Mouse (Mus musculus): Measurements from ENCODE around the gene Hpcal4. TPM values are rescaled to one million over a fixed set of nuclear protein-coding genes. Genes with fewer than 3 reads are reported as not detected.

Hpcal4 gene
- polyA plus RNA-seq, 1 experiment from 2014 or later: 4.5 TPM

- Histone ChIP-seq H3K4me2 (replicated peaks) (no peak overlapping the region), H3K4me3 (replicated peaks) (no peak overlapping the region), H3K27ac (no peak overlapping the region), H3K9me3 (no peaks in the 10 kb centered on the region), H3K36me3 (no peaks in the 10 kb centered on the region), H3K27me3 (replicated peaks) (no peaks in the 10 kb centered on the region), H3K9ac (no peak overlapping the region), H3K4me1 (replicated peaks) (peaks cover 5% of the 10 kb centered on the region)
- WGBS: 57% methylated on average over 15 of the region's 15 CpGs
- no peak for ATAC-seq
These were observed 18.9 kb upstream of the Hpcal4 start for GRCm38 (mm10) chr4:123164157-123164556.

- no peak for ATAC-seq
- Histone ChIP-seq H3K36me3 (no peaks in the 10 kb centered on the region), H3K27me3 (replicated peaks) (0 out of 2 replicates have a peak, but pooled peaks cover 5% of the 10 kb centered on the region)
These were observed 11.2 kb upstream of the Hpcal4 start for GRCm38 (mm10) chr4:123171811-123172210.

GRCm38 (mm10) chr4:123183239-123184056 lies 421 bp downstream of the Hpcal4 start:
- ATAC-seq: peak; percentile 93
- H3K9me3 ChIP-seq: no peaks in the 10 kb centered on the region
- peaks cover 41% of the 10 kb centered on the region for H3K27me3 ChIP-seq (replicated peaks)

More at GRCm38 (mm10) chr4:123171811-123172210, 11.2 kb upstream of the Hpcal4 start:
- H3K9me3 ChIP-seq: no peaks in the 10 kb centered on the region
- no peak overlapping the region for H3K9ac ChIP-seq
- H3K4me1 ChIP-seq (replicated peaks): no peaks in the 10 kb centered on the region
- H3K4me2 ChIP-seq (replicated peaks): no peak overlapping the region
- no peak overlapping the region for H3K27ac ChIP-seq
- H3K4me3 ChIP-seq (replicated peaks): no peak overlapping the region

GRCm38 (mm10) chr4:123184816-123185215 lies 1.8 kb downstream of the Hpcal4 start:
- no peaks in the 10 kb centered on the region for H3K9me3 ChIP-seq
- H3K9ac ChIP-seq: no peak overlapping the region
- H3K4me1 ChIP-seq (replicated peaks): peaks cover 12% of the 10 kb centered on the region
- peaks cover 41% of the 10 kb centered on the region for H3K27me3 ChIP-seq (replicated peaks)
- H3K4me3 ChIP-seq (replicated peaks): no peak overlapping the region
- ATAC-seq: no peak
- H3K4me2 ChIP-seq (replicated peaks): no peak overlapping the region
- no peaks in the 10 kb centered on the region for H3K36me3 ChIP-seq
- no peak overlapping the region for H3K27ac ChIP-seq
- 57% methylated on average over 3 of the region's 3 CpGs for WGBS

More at GRCm38 (mm10) chr4:123183239-123184056, 421 bp downstream of the Hpcal4 start:
- Histone ChIP-seq H3K9ac (peak overlapping the region; percentile 1; the same call in 1 of the 2 replicates), H3K4me2 (replicated peaks) (peak overlapping the region; percentile 79), H3K4me3 (replicated peaks) (peak overlapping the region; percentile 42), H3K36me3 (no peaks in the 10 kb centered on the region), H3K27ac (no peak overlapping the region), H3K4me1 (replicated peaks) (peaks cover 12% of the 10 kb centered on the region)
- WGBS: 9% methylated on average over 44 of the region's 44 CpGs

GRCm38 (mm10) chr4:123192336-123192735 lies 9.3 kb downstream of the Hpcal4 start:
- H3K27ac ChIP-seq: no peak overlapping the region
- H3K4me1 ChIP-seq (replicated peaks): no peaks in the 10 kb centered on the region
- 81% methylated on average over 11 of the region's 11 CpGs for WGBS
- no peak overlapping the region for H3K4me2 ChIP-seq (replicated peaks)
- no peaks in the 10 kb centered on the region for H3K36me3 ChIP-seq
- no peaks in the 10 kb centered on the region for H3K9me3 ChIP-seq
- no peaks in the 10 kb centered on the region; the same call in 1 of the 2 replicates for H3K27me3 ChIP-seq (replicated peaks)
- no peak overlapping the region for H3K4me3 ChIP-seq (replicated peaks)
- ATAC-seq: no peak
- no peak overlapping the region for H3K9ac ChIP-seq

GRCm38 (mm10) chr4:123193791-123194190 lies 10.8 kb downstream of the Hpcal4 start:
- Histone ChIP-seq H3K9ac (no peak overlapping the region), H3K9me3 (no peaks in the 10 kb centered on the region), H3K4me2 (replicated peaks) (no peak overlapping the region), H3K36me3 (no peaks in the 10 kb centered on the region), H3K4me3 (replicated peaks) (no peak overlapping the region), H3K27ac (no peak overlapping the region), H3K27me3 (replicated peaks) (0 out of 2 replicates have a peak, but pooled peaks cover 2% of the 10 kb centered on the region), H3K4me1 (replicated peaks) (no peaks in the 10 kb centered on the region)
- ATAC-seq: no peak
- WGBS: 83% methylated on average over 11 of the region's 11 CpGs

- ATAC-seq: no peak
- 57% methylated on average over 6 of the region's 6 CpGs for WGBS
- H3K9ac ChIP-seq: no peak overlapping the region
These were observed 13.7 kb downstream of the Hpcal4 start for GRCm38 (mm10) chr4:123196695-123197094.

GRCm38 (mm10) chr4:123200771-123201185 lies 17.8 kb downstream of the Hpcal4 start:
- Histone ChIP-seq H3K27ac (no peak overlapping the region), H3K9me3 (no peaks in the 10 kb centered on the region), H3K4me3 (replicated peaks) (peak overlapping the region; percentile 38), H3K27me3 (replicated peaks) (peaks cover 28% of the 10 kb centered on the region), H3K4me1 (replicated peaks) (peaks cover 10% of the 10 kb centered on the region), H3K9ac (no peak overlapping the region), H3K4me2 (replicated peaks) (peak overlapping the region; percentile 85), H3K36me3 (no peaks in the 10 kb centered on the region)
- 4% methylated on average over 15 of the region's 15 CpGs for WGBS
- peak; percentile 86 for ATAC-seq

More at GRCm38 (mm10) chr4:123196695-123197094, 13.7 kb downstream of the Hpcal4 start:
- no peaks in the 10 kb centered on the region for H3K9me3 ChIP-seq
- no peak overlapping the region for H3K27ac ChIP-seq
- no peak overlapping the region for H3K4me3 ChIP-seq (replicated peaks)
- peaks cover 6% of the 10 kb centered on the region for H3K4me1 ChIP-seq (replicated peaks)
- peaks cover 14% of the 10 kb centered on the region for H3K27me3 ChIP-seq (replicated peaks)
- no peak overlapping the region for H3K4me2 ChIP-seq (replicated peaks)
- no peaks in the 10 kb centered on the region for H3K36me3 ChIP-seq

GRCm38 (mm10) chr4:123201186-123202093 lies 18.4 kb downstream of the Hpcal4 start, which contains the start of gene Nt5c1a:
TSS of gene Nt5c1a (plus strand) at chr4:123201504.
- H3K4me2 ChIP-seq (replicated peaks): peak within 1 kb of the TSS; percentile 85
- peak within 1 kb of the TSS; percentile 33; the same call in 1 of the 2 replicates for H3K9ac ChIP-seq
- H3K27me3 ChIP-seq (replicated peaks): peaks cover 28% of the 10 kb centered on the region
- no peaks in the 10 kb centered on the region for H3K9me3 ChIP-seq
- peak; percentile 58 for ATAC-seq
- H3K4me1 ChIP-seq (replicated peaks): peaks cover 10% of the 10 kb centered on the region
- H3K27ac ChIP-seq: no peak within 1 kb of the TSS
- H3K36me3 ChIP-seq: no peaks in the 10 kb centered on the region
- WGBS: 2% methylated on average over 58 of the region's 58 CpGs
- peak within 1 kb of the TSS; percentile 38 for H3K4me3 ChIP-seq (replicated peaks)

GRCm38 (mm10) chr4:123202094-123202420 lies 19.0 kb downstream of the Hpcal4 start:
- no peak for ATAC-seq
- WGBS: 19% methylated on average over 8 of the region's 8 CpGs
- H3K27me3 ChIP-seq (replicated peaks): peaks cover 28% of the 10 kb centered on the region

GRCm38 (mm10) chr4:123207337-123207736 lies 24.3 kb downstream of the Hpcal4 start:
- H3K9ac ChIP-seq: no peak overlapping the region
- ATAC-seq: no peak
- no peak overlapping the region for H3K4me3 ChIP-seq (replicated peaks)
- 72% methylated on average over 5 of the region's 5 CpGs for WGBS
- H3K4me1 ChIP-seq (replicated peaks): no peaks in the 10 kb centered on the region
- no peak overlapping the region for H3K4me2 ChIP-seq (replicated peaks)
- H3K27me3 ChIP-seq (replicated peaks): peaks cover 8% of the 10 kb centered on the region
- no peak overlapping the region for H3K27ac ChIP-seq
- H3K9me3 ChIP-seq: no peaks in the 10 kb centered on the region
- no peaks in the 10 kb centered on the region for H3K36me3 ChIP-seq

More at GRCm38 (mm10) chr4:123202094-123202420, 19.0 kb downstream of the Hpcal4 start:
- H3K9ac ChIP-seq: no peak overlapping the region
- peaks cover 10% of the 10 kb centered on the region for H3K4me1 ChIP-seq (replicated peaks)
- no peaks in the 10 kb centered on the region for H3K9me3 ChIP-seq
- H3K27ac ChIP-seq: no peak overlapping the region
- no peaks in the 10 kb centered on the region for H3K36me3 ChIP-seq
- peak overlapping the region; percentile 38 for H3K4me3 ChIP-seq (replicated peaks)
- H3K4me2 ChIP-seq (replicated peaks): peak overlapping the region; percentile 85

GRCm38 (mm10) chr4:123210996-123211395 lies 28.0 kb downstream of the Hpcal4 start:
- H3K9ac ChIP-seq: no peak overlapping the region
- H3K4me2 ChIP-seq (replicated peaks): no peak overlapping the region
- no peak overlapping the region for H3K4me3 ChIP-seq (replicated peaks)
- WGBS: 57% methylated on average over 8 of the region's 8 CpGs
- H3K27me3 ChIP-seq (replicated peaks): no peaks in the 10 kb centered on the region
- no peak overlapping the region for H3K27ac ChIP-seq
- no peaks in the 10 kb centered on the region for H3K4me1 ChIP-seq (replicated peaks)
- ATAC-seq: no peak
- no peaks in the 10 kb centered on the region for H3K36me3 ChIP-seq
- H3K9me3 ChIP-seq: no peaks in the 10 kb centered on the region

Measured in intestine, embryonic 15.5 days (tissue).